Mouse (Mus musculus): ENCODE results near the gene Cxadr. TPM values are rescaled to one million over a fixed set of nuclear protein-coding genes. Genes with fewer than 3 reads are reported as not detected.
A peak's percentile ranks its signal among the peaks of the same experiment; 100 is the strongest.

Gene Cxadr
- not detected in 2 replicates for total RNA-seq (2015)
- 0.07 and 0.20 TPM in 2 replicates for total RNA-seq (2017)

DNA sequence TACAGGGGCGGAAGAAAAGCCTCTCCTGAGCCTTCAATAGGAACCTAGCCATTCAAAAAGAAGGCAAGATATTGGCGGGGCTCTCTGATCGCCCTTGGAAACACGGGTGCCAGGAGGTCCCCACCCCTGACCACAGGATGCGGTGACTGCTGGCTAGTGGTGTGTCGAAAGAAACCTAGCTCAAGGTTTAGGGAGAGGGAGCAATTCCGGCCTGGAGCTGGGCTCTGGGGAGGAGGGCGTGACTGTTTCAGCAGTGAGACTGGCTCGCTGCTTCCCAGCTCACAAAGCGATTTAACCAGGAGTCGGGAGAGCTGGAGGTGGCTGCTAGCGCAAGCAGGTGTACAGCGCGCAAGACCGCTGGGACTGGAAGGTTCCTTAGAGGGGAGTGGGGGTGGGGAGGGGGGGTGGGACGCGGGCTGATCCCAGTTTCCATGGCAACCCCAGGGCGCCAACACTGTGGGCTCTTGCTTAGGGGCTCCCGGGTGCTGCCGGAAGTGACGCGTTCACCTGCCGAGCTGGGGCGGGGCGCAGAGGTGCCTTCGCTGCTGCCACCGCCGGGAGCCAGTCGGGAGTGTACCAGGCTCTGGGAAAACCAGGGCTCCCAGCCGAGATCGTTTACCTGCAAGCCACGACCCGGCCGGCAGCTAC lies at the start of gene Cxadr:
TSS of gene Cxadr (plus strand) at position 307 of the 648 bp plus-strand sequence.
- ATAC-seq (ENCODE audit: poor library complexity, severe bottlenecking) = peak; percentile 61

- ATAC-seq (ENCODE audit: poor library complexity, severe bottlenecking) = no peak
These were observed 42.3 kb upstream of the Cxadr start for GRCm38 (mm10) chr16:78258989-78259388.

DNA sequence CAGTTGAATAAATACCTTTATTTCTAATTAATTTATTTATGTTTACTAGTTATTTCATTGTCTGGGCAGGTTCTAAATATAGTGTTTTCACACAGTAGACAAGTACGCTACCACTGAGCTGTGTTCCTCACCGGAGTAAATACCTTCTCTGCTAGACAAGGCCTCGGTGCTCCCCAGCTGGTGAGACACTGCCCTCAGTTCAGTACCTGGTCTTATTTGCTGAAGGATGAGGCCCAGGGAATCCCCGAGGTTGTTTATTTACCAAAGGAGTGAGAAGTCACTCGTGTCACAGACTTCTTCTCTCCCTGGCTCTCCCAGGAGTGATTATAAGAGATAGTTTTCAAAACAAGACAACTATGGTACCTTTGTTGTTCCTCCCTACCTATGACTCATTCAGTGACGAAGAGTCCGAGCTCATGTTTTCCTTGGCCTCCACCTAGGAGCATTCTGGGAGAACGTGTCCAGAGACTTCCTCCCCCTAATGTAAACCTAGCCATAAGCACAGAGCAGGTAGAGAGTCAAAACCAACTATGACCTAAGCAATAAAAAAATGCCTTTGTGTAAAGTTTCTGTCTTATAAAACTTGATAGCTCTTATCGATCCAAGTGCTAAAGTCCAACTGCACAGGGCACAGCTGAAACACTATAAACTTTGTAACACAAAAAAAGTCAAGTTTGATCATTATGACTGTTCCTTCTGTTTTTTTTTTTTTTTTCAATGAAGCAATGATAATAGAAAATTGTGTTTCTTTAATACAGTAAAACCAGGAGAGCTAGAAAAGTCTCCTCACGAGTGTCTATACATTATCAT lies 41.0 kb upstream of the Cxadr start:
- no peak for ATAC-seq (ENCODE audit: poor library complexity, severe bottlenecking)

- peak; percentile 64 for ATAC-seq (ENCODE audit: poor library complexity, severe bottlenecking)
These were observed 39.8 kb upstream of the Cxadr start for GRCm38 (mm10) chr16:78261520-78261919.

DNA sequence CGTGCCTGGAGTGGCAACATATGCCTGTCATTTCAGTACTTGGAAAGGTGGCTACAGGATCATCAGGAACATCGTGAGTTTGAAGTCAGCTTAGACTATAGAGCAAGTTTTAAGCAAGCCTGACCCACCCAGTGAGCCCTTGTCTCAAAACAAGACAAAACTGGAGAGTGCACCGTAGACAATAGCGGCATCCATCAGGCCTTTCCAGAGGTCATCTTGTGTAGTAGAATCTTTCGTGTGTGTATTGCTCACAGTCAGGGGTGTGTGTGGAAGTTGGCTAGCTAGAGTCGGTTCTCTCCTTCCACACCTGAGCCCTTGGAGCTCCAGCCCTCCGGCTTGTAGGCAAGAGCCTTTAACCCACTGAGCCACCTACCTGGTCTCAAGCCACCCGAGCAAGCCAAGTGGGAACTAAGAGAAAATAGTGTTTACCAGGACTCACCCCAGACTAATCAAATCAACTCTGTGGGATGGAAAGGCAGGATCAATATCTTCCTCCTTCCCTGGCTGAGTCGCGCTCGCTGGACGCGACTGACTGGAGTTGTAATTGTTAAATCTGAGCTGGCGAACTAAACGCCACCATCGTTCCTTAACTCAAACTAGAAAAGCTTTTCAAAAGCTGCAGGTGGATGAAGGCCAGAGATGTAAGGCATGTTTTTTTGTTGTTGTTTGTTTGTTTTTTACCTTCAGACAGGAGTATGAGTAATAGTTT lies 36.7 kb upstream of the Cxadr start:
- ATAC-seq (ENCODE audit: poor library complexity, severe bottlenecking) = peak; percentile 34

- peak; percentile 75 for ATAC-seq (ENCODE audit: poor library complexity, severe bottlenecking)
These were observed 36.1 kb upstream of the Cxadr start for GRCm38 (mm10) chr16:78265151-78265590.

- ATAC-seq (ENCODE audit: poor library complexity, severe bottlenecking) = no peak
These were observed 35.5 kb upstream of the Cxadr start for GRCm38 (mm10) chr16:78265826-78266225.

DNA sequence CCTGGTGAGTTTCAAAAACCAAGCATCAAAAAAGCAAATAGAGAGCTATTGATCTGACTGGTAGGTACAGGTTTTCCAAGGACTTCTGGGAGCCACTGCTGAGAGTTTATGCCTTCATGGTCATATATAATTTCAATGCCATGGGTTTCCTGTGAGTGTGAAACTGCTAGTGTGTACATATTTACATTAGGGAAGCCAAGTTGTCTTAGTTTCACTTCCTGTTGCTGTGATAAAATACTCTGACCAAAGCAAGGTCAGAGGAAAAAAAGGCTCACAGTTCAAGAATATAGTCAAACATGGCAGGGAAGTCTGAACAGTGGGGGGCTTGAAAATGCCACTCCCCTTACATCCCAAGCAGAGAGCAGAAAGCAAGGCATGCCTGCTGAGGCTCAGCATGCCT lies 33.8 kb upstream of the Cxadr start:
- ATAC-seq (ENCODE audit: poor library complexity, severe bottlenecking) = peak; percentile 76

- no peak for ATAC-seq (ENCODE audit: poor library complexity, severe bottlenecking)
These were observed 33.1 kb upstream of the Cxadr start for GRCm38 (mm10) chr16:78268167-78268566.

GRCm38 (mm10) chr16:78274825-78275455 lies 26.3 kb upstream of the Cxadr start:
- ATAC-seq (ENCODE audit: poor library complexity, severe bottlenecking) = no peak

DNA sequence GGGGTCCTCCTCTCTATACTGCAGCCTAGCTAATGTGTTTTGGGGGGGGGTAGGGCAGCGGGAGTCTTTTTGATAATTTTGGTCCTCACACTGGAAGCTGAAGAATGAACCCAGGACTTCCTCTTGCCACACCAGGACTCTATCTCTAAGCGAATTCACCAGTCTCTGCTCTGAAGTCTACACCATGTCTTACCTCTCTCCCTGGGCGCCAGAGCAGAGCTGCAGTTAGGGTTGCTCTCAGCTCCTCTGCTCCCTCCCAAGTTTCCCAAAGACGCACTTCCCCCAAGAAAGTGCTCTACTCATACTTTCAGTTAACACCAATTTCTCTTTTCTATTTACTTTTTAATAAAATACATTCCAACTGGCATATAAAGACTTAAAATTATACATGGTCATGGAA lies 23.7 kb upstream of the Cxadr start:
- peak; percentile 56 for ATAC-seq (ENCODE audit: poor library complexity, severe bottlenecking)

- ATAC-seq (ENCODE audit: poor library complexity, severe bottlenecking) = no peak
These were observed 21.0 kb upstream of the Cxadr start for GRCm38 (mm10) chr16:78280093-78280881.

GRCm38 (mm10) chr16:78283231-78283630 lies 18.1 kb upstream of the Cxadr start:
- no peak for ATAC-seq (ENCODE audit: poor library complexity, severe bottlenecking)

DNA sequence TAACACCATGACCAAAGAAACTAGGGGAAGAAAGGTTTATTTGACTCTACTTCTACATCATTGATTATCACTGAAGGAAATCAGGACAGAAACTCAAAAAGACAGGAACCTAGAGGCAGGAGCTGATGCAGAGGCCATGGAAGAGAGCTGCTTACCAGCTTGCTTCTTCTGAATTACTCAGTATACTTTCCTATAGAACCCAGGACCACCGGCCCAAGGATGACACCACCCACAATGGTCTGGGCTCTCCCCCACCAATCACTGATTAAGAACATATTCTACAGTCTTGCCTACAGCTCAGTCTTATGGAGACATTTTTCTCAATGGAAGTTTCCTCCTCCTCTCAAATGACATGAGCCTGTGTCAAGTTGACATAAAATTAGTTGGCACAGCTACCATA lies 7.2 kb upstream of the Cxadr start:
- ATAC-seq (ENCODE audit: poor library complexity, severe bottlenecking) = no peak

GRCm38 (mm10) chr16:78294606-78295275 lies 6.5 kb upstream of the Cxadr start:
- no peak for ATAC-seq (ENCODE audit: poor library complexity, severe bottlenecking)

DNA sequence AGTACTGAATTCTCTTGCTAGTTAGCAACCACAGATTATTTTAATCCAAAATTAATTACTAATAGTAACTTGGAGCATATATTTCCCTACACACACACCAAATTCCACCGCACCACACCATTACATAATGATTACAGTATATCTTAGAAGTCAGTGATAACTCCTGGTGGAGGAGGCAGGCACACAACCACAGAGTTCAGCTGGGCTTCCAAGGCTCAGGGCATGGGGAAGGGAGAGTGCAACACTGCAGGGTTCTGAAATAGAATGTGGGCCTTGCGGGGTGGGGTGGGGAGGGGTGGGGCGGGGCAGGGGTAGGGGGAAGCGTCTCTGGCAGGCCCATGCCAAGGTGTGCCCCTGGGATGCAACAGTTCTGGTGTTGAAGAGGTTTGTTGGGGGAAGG lies 5.7 kb upstream of the Cxadr start:
- peak; percentile 28 for ATAC-seq (ENCODE audit: poor library complexity, severe bottlenecking)

GRCm38 (mm10) chr16:78296114-78296513 lies 5.2 kb upstream of the Cxadr start:
- ATAC-seq (ENCODE audit: poor library complexity, severe bottlenecking) = peak; percentile 78

DNA sequence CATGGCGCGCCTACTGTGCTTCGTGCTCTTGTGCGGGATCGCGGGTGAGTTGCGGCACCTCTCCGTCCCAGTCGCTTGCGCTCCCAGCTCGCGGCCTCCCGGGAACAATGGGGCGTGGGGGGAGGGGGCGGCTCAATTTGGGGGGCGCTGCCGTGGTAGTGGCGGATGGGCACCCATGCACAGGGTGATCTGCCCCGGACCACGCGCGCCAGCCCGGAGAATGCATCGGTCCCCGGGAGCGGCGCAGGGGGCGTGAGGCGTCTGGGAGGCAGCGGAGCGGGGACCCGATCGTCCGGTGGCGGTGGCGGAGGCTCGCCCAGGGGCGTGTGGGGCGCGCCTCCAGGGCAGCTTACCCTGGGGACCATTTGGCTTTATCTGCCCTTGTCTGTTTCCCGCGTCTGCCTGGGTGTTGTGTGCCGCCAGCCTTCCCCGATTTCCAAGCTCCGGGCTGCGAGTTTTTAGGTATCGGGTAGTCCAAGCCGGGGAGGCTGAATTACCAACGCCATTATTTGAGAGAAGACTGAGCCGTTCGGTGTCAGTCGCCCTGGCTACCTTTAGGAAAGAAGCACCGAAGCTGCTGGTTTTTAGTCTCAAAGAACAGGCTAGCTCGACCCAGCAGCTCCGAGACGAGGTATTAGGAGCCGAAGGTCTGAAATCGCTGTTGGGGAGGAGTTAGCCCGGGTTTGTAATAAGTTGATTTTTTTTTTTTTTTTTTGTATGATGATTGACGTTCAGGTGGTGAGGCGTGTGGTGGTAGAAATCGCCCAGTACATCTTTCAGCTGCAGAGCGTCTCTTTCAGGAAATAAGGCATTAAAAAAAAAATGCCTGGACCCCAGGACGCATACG lies 765 bp downstream of the Cxadr start:
- ATAC-seq (ENCODE audit: poor library complexity, severe bottlenecking) = peak; percentile 36

GRCm38 (mm10) chr16:78302678-78303050 lies 1.4 kb downstream of the Cxadr start:
- ATAC-seq (ENCODE audit: poor library complexity, severe bottlenecking) = no peak
